Mouse (Mus musculus): ENCODE measurements around the gene Mlec. TPM values are rescaled to one million over a fixed set of nuclear protein-coding genes. Genes with fewer than 3 reads are reported as not detected.
"Not testable (repeated sequence)": the region's sequence is repeated elsewhere in the genome, so short reads cannot be mapped to it uniquely, and the experiment has no call there.

Mlec gene
- polyA plus RNA-seq, 1 experiment from 2014 or later = 23.0 TPM

DNA sequence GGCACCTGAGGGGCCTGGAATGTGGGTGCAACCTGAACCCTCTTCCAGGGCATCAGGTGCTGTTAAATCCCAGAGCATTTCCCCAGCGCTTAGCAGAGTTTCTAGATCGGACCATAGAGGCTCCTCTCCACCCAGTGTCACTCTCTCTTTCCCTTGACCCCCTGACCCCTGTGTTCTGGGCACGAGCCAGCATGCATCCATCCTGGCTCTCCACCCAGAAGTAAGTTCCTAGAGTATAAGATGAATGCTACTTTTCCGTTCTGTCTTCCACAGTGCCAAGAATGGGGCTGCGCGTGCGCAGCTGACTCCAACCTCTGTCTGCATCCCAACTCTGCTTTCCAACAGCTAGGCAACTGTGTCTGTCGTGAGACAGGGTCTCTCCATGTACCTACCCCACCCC is 12.2 kb upstream of the Mlec start:
- no peak for ATAC-seq (ENCODE audit: low read depth)
- H3K36me3 ChIP-seq = no peaks in the 10 kb centered on the region
- no peak overlapping the region for H3K4me3 ChIP-seq (replicated peaks)
- DNase-seq = no peak
- WGBS (ENCODE audit: insufficient replicate concordance) = 83% methylated on average over 8 of the region's 8 CpGs
- 0 out of 2 replicates have a peak, but pooled peaks cover 3% of the 10 kb centered on the region for H3K9me3 ChIP-seq (replicated peaks)
- H3K4me2 ChIP-seq = no peak overlapping the region
- peaks cover 23% of the 10 kb centered on the region for H3K4me1 ChIP-seq (replicated peaks)
- no peak overlapping the region for H3K9ac ChIP-seq
- H3K27me3 ChIP-seq = no peaks in the 10 kb centered on the region
- no peak overlapping the region for H3K27ac ChIP-seq

DNA sequence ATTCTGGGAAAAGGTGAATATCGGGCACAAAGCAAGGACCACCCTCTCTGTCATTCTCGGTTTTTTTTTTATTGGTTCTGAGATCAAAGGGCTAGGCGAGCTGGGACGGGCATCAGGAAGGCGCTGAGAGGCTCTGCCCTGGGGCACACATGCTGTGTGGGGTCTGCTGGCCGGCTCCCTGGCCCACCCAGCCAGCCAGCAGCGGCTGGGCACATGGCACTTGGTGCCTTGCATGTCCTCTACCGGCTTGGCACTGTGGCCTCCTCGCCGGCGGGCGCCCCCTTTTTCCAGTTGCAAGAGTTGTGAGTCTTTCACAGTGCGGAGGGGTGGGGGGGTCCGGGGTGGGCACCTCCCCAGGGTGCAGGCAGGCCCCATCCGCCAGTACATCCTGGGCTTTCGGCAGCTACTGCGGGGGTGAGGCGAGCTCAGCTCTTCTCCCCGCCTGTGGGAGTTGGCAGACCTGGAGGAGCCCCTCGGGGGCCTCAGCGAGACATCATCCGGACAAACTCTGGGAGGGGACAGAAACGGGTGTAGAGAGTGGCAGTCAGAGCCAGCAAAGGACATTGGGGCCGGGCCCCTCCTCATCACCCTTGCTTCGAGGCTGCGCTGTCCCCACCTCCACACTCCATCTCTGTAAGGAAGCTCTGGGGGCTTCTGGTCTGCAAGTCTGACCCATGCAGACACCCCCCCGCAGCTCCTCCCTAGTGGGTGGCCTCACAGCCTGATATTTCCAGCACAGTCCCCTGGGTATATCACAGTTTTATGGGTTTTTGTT is 10.8 kb upstream of the Mlec start:
- H3K4me1 ChIP-seq (replicated peaks) = peaks cover 23% of the 10 kb centered on the region
- H3K4me3 ChIP-seq (replicated peaks) = no peak overlapping the region
- 0 out of 2 replicates have a peak, but pooled peaks cover 3% of the 10 kb centered on the region for H3K9me3 ChIP-seq (replicated peaks)
- H3K9ac ChIP-seq = no peak overlapping the region
- no peaks in the 10 kb centered on the region for H3K36me3 ChIP-seq
- no peak overlapping the region for H3K4me2 ChIP-seq
- DNase-seq (no peak), ATAC-seq (ENCODE audit: low read depth) (no peak)
- 57% methylated on average over 26 of the region's 27 CpGs for WGBS (ENCODE audit: insufficient replicate concordance)
- H3K27me3 ChIP-seq = no peaks in the 10 kb centered on the region
- no peak overlapping the region for H3K27ac ChIP-seq

DNA sequence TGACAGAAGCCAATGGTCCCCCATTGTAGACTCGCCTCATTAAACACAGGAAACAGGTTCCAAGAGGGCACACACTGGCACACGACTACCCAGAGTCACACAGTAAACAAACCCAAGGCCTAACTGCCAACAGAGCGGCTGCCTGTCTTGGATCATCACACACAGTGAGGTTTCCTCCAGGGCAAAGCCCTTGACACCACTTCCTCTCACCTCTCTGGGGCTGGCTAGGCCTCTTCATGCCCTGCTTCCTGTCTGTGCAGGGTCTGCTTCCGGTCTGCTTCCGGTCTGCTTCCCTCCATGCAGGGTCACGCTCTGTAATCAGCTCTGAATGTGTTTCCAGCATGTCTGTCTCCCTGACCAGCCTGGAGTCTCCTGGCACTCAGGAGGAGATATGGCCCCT is 9.4 kb upstream of the Mlec start:
- 32% methylated on average over 6 of the region's 6 CpGs for WGBS (ENCODE audit: insufficient replicate concordance)
- H3K4me3 ChIP-seq (replicated peaks) = no peak overlapping the region
- DNase-seq = no peak
- ATAC-seq (ENCODE audit: low read depth) = 0 out of 2 replicates have a peak, but pooled peaks have one; percentile 12
- H3K27me3 ChIP-seq = no peaks in the 10 kb centered on the region
- H3K4me2 ChIP-seq = no peak overlapping the region
- H3K27ac ChIP-seq = peak overlapping the region; percentile 25; the same call in 1 of the 2 replicates
- H3K36me3 ChIP-seq = no peaks in the 10 kb centered on the region
- H3K9me3 ChIP-seq (replicated peaks) = 0 out of 2 replicates have a peak, but pooled peaks cover 3% of the 10 kb centered on the region
- no peak overlapping the region for H3K9ac ChIP-seq
- peaks cover 33% of the 10 kb centered on the region for H3K4me1 ChIP-seq (replicated peaks)

GRCm38 (mm10) chr5:115166815-115167194 is 8.8 kb upstream of the Mlec start:
- DNase-seq = no peak
- 65% methylated on average over 7 of the region's 7 CpGs for WGBS (ENCODE audit: insufficient replicate concordance)
- no peaks in the 10 kb centered on the region for H3K36me3 ChIP-seq
- no peaks in the 10 kb centered on the region for H3K27me3 ChIP-seq
- no peak overlapping the region for H3K9ac ChIP-seq
- no peak for ATAC-seq (ENCODE audit: low read depth)
- H3K4me3 ChIP-seq (replicated peaks) = no peak overlapping the region
- H3K9me3 ChIP-seq (replicated peaks) = 0 out of 2 replicates have a peak, but pooled peaks cover 3% of the 10 kb centered on the region
- peaks cover 38% of the 10 kb centered on the region for H3K4me1 ChIP-seq (replicated peaks)
- H3K27ac ChIP-seq = peak overlapping the region; percentile 25; the same call in 1 of the 2 replicates
- H3K4me2 ChIP-seq = no peak overlapping the region

- 0 out of 2 replicates have a peak, but pooled peaks cover 3% of the 10 kb centered on the region for H3K9me3 ChIP-seq (replicated peaks)
Observed at GRCm38 (mm10) chr5:115165895-115166814, 8.2 kb upstream of the Mlec start.

DNA sequence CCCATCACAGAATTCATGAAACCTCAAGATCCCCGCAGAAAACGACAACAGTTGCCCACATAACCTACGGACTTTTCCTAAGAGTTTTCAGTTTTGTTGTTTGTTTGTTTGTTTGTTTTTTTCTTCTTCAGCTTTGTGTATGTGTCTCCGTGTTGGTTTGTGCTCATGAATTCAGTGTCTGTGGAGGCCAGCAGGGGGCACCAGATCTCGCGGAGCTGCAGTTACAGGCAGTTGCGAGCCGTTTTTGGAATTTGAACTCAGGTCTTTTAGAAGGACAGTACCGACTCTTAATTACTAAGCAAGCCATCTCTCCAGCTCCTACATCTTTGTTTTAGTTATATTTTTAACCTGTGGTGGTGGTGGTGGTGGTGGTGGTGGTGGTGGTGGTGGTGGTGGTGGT is 7.4 kb upstream of the Mlec start:
- DNase-seq (no peak), ATAC-seq (ENCODE audit: low read depth) (no peak)
- no peak overlapping the region for H3K9ac ChIP-seq
- H3K9me3 ChIP-seq (replicated peaks) = 0 out of 2 replicates have a peak, but pooled peaks cover 3% of the 10 kb centered on the region
- peaks cover 51% of the 10 kb centered on the region for H3K4me1 ChIP-seq (replicated peaks)
- no peaks in the 10 kb centered on the region for H3K27me3 ChIP-seq
- 48% methylated on average over 9 of the region's 9 CpGs for WGBS (ENCODE audit: insufficient replicate concordance)
- H3K4me2 ChIP-seq = no peak overlapping the region
- H3K27ac ChIP-seq = no peak overlapping the region
- H3K36me3 ChIP-seq = no peaks in the 10 kb centered on the region
- no peak overlapping the region for H3K4me3 ChIP-seq (replicated peaks)

More at GRCm38 (mm10) chr5:115165895-115166814, 8.2 kb upstream of the Mlec start:
- Histone ChIP-seq H3K36me3 (no peaks in the 10 kb centered on the region), H3K27ac (peak overlapping the region; percentile 25; the same call in 1 of the 2 replicates), H3K9ac (no peak overlapping the region), H3K4me1 (replicated peaks) (peaks cover 43% of the 10 kb centered on the region), H3K4me2 (no peak overlapping the region), H3K27me3 (no peaks in the 10 kb centered on the region), H3K4me3 (replicated peaks) (no peak overlapping the region)
- 57% methylated on average over 11 of the region's 11 CpGs for WGBS (ENCODE audit: insufficient replicate concordance)
- DNase-seq = no peak
- no peak for ATAC-seq (ENCODE audit: low read depth)

- not testable (repeated sequence) for H3K9ac ChIP-seq; DNase-seq; H3K9me3 ChIP-seq (replicated peaks); H3K27ac ChIP-seq; ATAC-seq (ENCODE audit: low read depth); H3K27me3 ChIP-seq; H3K4me3 ChIP-seq (replicated peaks); H3K4me2 ChIP-seq; H3K36me3 ChIP-seq
- 65% methylated on average over 4 of the region's 4 CpGs for WGBS (ENCODE audit: insufficient replicate concordance)
- peaks cover 60% of the 10 kb centered on the region for H3K4me1 ChIP-seq (replicated peaks)
Observed at GRCm38 (mm10) chr5:115164446-115164845, 6.5 kb upstream of the Mlec start.

DNA sequence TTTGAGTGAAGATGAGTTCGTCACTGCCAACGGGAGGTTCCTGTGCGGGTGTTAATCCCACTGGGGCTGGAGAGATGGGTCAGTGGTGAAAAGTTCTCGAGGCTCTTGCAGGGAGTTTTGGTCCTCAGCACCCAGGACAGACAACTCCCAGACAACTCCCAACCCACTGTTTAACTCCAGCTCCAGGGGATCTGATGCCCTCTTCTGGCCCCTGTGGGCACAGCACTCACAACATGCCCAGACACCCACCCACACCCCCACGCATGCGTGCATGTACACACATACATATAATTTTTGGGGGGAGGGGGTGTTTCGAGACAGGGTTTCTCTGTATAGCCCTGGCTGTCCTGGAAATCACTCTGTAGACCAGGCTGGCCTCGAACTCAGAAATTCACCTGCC is 5.6 kb upstream of the Mlec start:
- H3K36me3 ChIP-seq = no peaks in the 10 kb centered on the region
- WGBS (ENCODE audit: insufficient replicate concordance) = 45% methylated on average over 8 of the region's 8 CpGs
- 0 out of 2 replicates have a peak, but pooled peaks cover 3% of the 10 kb centered on the region for H3K9me3 ChIP-seq (replicated peaks)
- H3K4me3 ChIP-seq (replicated peaks) = no peak overlapping the region
- no peak overlapping the region for H3K9ac ChIP-seq
- no peaks in the 10 kb centered on the region for H3K27me3 ChIP-seq
- no peak overlapping the region for H3K4me2 ChIP-seq
- ATAC-seq (ENCODE audit: low read depth) (no peak), DNase-seq (peak; percentile 34)
- peaks cover 62% of the 10 kb centered on the region for H3K4me1 ChIP-seq (replicated peaks)
- H3K27ac ChIP-seq = no peak overlapping the region

DNA sequence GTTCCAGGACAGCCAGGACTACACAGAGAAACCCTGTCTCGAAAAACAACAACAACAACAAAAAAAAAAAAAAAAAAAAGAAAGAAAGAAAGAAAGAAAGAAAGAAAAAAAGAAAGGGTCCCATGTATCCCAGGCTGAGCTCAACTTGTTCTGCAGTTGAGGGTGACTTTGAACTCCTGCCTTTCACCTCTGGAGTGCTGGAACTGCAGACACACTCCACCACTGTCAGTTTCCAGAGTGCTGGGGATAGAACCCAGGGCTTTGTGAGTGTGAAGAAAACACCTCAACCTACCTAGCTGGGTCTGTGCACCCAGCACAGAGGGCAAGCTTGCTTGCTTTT is 3.9 kb upstream of the Mlec start:
- H3K4me2 ChIP-seq; H3K36me3 ChIP-seq; H3K9ac ChIP-seq; H3K27ac ChIP-seq; H3K4me3 ChIP-seq (replicated peaks); H3K9me3 ChIP-seq (replicated peaks); ATAC-seq (ENCODE audit: low read depth); DNase-seq; H3K27me3 ChIP-seq: not testable (repeated sequence)
- WGBS (ENCODE audit: insufficient replicate concordance) = 67% methylated on average over 1 of the region's 1 CpGs
- peaks cover 63% of the 10 kb centered on the region for H3K4me1 ChIP-seq (replicated peaks)

DNA sequence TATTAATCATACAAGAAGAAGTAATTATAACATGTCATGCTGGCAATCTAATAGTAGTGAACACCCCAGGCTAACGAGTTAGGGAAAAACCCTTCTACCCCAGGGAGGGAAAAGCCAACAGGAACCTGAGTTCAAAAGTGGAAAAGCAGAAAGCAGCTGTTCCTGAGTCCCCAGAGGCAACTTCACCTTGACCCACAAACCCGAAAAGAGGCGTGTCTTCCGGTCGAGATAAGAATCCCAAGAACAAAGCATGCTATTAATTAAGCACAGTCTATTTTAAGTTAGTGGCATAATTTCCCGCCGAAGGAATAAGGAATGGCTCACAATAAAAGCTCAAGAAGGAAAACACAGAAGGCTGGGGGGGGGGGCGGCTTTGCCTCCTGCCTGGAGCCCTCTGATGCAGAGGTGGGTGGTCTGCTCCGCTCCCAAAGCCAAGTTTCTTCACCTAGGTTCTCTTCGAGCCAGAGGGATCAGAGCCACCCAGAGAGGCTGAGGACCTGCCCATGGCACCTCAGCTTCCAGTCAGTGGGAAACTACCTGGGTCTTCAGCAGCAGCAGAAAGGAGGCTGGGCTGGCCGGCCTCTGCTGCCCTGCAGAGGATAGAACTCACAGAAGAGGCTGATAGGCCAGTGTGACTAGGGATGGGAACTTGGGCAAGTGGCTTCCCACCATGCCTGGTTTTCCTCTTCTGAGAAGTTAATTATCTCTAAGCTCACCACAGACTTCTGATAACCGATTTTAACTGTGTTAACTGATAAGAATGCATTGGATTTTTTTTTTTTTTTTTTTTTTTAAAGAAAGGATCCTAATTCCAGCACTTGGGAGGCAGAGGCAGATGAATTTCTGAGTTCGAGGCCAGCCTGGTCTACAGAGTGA is 3.3 kb upstream of the Mlec start:
- no peak for DNase-seq
- Histone ChIP-seq H3K9ac (0 out of 2 replicates have a peak overlapping the region, but pooled peaks have one; percentile 22), H3K36me3 (no peaks in the 10 kb centered on the region), H3K4me3 (replicated peaks) (no peak overlapping the region), H3K4me2 (no peak overlapping the region), H3K27me3 (no peaks in the 10 kb centered on the region), H3K4me1 (replicated peaks) (peaks cover 63% of the 10 kb centered on the region), H3K27ac (peak overlapping the region; percentile 11; the same call in 1 of the 2 replicates), H3K9me3 (replicated peaks) (0 out of 2 replicates have a peak, but pooled peaks cover 3% of the 10 kb centered on the region)
- no peak for ATAC-seq (ENCODE audit: low read depth)
- WGBS (ENCODE audit: insufficient replicate concordance) = 28% methylated on average over 13 of the region's 13 CpGs

Data from liver, embryonic 13.5 days (tissue).